Mouse (Mus musculus) heart, adult 2 months (tissue): ENCODE data around the gene Akap11. TPM values are rescaled to one million over a fixed set of nuclear protein-coding genes. Genes with fewer than 3 reads are reported as not detected.

Experiments
- DNase-seq, 2 experiments: peaks; one replicate each; pipeline ENCODE4 v3.0.0; 2021
- H3K27ac ChIP-seq: fragments of 200-600 bp; 2 replicates; pipeline ENCODE4 v1.8.1; 2022
- H3K27me3 ChIP-seq: fragments of 200-500 bp; 2 replicates; pipeline ENCODE4 v1.6.1; 2012; ENCODE audit warnings: mild to moderate bottlenecking, low read length, inconsistent platforms, mixed read lengths; ENCODE audit not compliant: control insufficient read depth, insufficient read depth
- H3K36me3 ChIP-seq: fragments of 200-500 bp; 2 replicates; pipeline ENCODE4 v1.6.1; 2012; ENCODE audit warnings: low read length, inconsistent platforms; ENCODE audit not compliant: control insufficient read depth, insufficient read depth
- H3K4me1 ChIP-seq: fragments of 200-500 bp; 2 replicates; pipeline ENCODE4 v1.6.1; 2011; ENCODE audit warnings: low read length; ENCODE audit not compliant: control insufficient read depth, insufficient read depth
- H3K4me3 ChIP-seq: fragments of 200-600 bp; 2 replicates; pipeline ENCODE4 v1.8.1; 2022
- H3K79me2 ChIP-seq: fragments of 200-500 bp; replicated peaks from 2 replicates; pipeline ENCODE4 v1.6.1; 2012; ENCODE audit warnings: mild to moderate bottlenecking, inconsistent platforms, low read length, moderate library complexity, mixed read lengths; ENCODE audit not compliant: control insufficient read depth, insufficient read depth
- H3K9ac ChIP-seq: fragments of 200-500 bp; 2 replicates; pipeline ENCODE4 v1.6.1; 2012; ENCODE audit warnings: low read depth, mild to moderate bottlenecking, control low read depth, inconsistent platforms, low read length, mixed read lengths
- CTCF ChIP-seq: fragments of 200-600 bp; IDR thresholded peaks from 2 replicates; pipeline ENCODE4 v1.8.1; 2022; ENCODE audit warnings: antibody characterized with exemption, mild to moderate bottlenecking, moderate library complexity
- EP300 ChIP-seq: fragments of 200-500 bp; IDR thresholded peaks from 2 replicates; pipeline ENCODE4 v1.6.1; 2011; ENCODE audit warnings: low read depth, low read length, control low read depth; ENCODE audit not compliant: insufficient read depth
- POLR2A ChIP-seq: fragments of 200-500 bp; IDR thresholded peaks from 2 replicates; pipeline ENCODE4 v1.6.1; 2011; ENCODE audit warnings: mild to moderate bottlenecking, low read depth, low read length, control low read depth; ENCODE audit not compliant: insufficient read depth
- WGBS: fragments of 180-500 bp; shearing (Covaris S2); methylation state at CpG from one replicate; pipeline ENCODE4 v1.1.7; 2018; 5-methylcytosine and 5-hydroxymethylcytosine counted together
- intact Hi-C: fragments of 180-260 bp; cut with DNase I; formaldehyde crosslinking; loops from one replicate; pipeline ENCODE4 v1.15.1; 2025
- polyA plus RNA-seq: library from polyadenylated mRNA; depleted of rRNA; stranded (reverse); fragments of >200 nt; gene quantifications from 2 replicates; pipeline ENCODE4 v1.2.3, GENCODE M21; 2012
- total RNA-seq, 2 experiments: library from RNA; stranded (reverse); gene quantifications; 2 replicates each; pipeline ENCODE4 v1.2.3; 2021

The Akap11 gene
- total and polyA plus RNA-seq, 3 experiments: 6.1 to 35.5 (median 31.2) TPM

DNA sequence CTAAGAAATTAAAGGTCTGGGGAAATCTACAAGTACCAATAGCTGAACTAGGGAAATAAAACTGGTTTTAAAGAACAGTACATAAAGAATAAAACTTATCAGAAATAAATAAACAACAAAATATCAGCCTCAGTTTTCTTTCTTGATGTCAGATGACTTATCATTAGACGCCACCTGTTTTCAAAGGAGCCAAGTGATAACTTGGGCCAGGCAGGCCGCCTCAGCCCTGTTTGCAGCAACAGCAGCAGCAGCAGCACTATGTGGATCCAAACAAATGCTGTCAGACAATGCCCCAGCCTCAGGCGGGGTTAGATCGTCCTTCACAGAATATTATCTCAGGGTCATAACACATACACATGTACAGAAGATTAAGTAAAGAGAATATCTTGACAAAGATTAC, 41.4 kb downstream of the Akap11 start:
- intact Hi-C loops: no loop called here
- Histone ChIP-seq H3K4me3 (no peak overlapping the region), H3K36me3 (0 out of 2 replicates have a peak, but pooled peaks cover 2% of the 10 kb centered on the region), H3K27ac (no peak overlapping the region), H3K9ac (no peak overlapping the region), H3K79me2 (no peaks in the 10 kb centered on the region), H3K27me3 (no peaks in the 10 kb centered on the region), H3K4me1 (no peaks in the 10 kb centered on the region)
- no peak for DNase-seq
- WGBS: 61% methylated on average over 4 of the region's 4 CpGs
- no peak for TF ChIP-seq POLR2A
- TF ChIP-seq EP300: no peak
- no peak for TF ChIP-seq CTCF

DNA sequence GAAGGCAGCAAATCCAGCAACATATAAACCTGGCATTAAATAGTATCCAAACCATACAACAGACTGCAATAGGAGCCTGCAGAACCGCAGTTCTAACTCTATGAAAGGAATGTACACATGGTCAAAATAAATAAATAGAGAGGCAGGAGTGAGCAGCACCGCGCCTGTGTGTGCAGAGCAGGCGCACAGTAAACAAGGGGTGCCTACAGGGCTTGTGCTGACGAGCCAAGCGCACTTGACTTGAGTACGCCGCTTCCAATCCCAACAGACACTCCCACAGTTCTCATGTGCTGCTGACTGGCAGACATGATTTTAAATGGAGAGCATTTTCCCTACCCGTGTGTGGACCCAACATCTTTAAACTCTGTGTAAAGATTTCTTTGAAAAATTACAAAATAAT, 44.0 kb downstream of the Akap11 start:
- Histone ChIP-seq H3K79me2 (no peaks in the 10 kb centered on the region), H3K27ac (no peak overlapping the region), H3K36me3 (no peaks in the 10 kb centered on the region), H3K4me3 (no peak overlapping the region), H3K4me1 (no peaks in the 10 kb centered on the region), H3K9ac (no peak overlapping the region), H3K27me3 (no peaks in the 10 kb centered on the region)
- DNase-seq: no peak
- WGBS: 83% methylated on average over 9 of the region's 9 CpGs
- TF ChIP-seq POLR2A: no peak
- no peak for TF ChIP-seq CTCF
- no peak for TF ChIP-seq EP300
- intact Hi-C loops: no loop called here

DNA sequence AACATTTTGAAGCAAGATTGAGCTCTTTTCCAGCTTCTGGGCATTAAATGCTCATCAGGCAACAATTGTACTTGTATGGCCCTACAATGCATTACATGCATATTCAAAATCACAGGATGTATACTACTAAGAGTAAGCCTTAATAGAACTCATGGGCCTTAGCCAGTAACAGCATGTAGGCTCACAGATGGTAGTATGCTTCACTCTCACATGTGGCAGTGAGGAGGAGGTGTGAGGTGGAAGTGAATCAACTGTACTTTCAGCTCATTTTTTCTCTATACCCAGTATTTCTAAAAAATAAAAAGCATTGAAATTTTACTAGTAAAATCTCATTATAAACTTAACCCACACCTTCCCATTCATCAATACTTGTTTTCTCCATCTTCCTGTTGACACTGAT, 45.2 kb downstream of the Akap11 start:
- Histone ChIP-seq H3K79me2 (no peaks in the 10 kb centered on the region), H3K4me3 (no peak overlapping the region), H3K27me3 (no peaks in the 10 kb centered on the region), H3K36me3 (no peaks in the 10 kb centered on the region), H3K27ac (no peak overlapping the region), H3K4me1 (no peaks in the 10 kb centered on the region), H3K9ac (no peak overlapping the region)
- DNase-seq: no peak
- TF ChIP-seq CTCF (no peak), EP300 (no peak), POLR2A (no peak)
- intact Hi-C loops: no loop called here

DNA sequence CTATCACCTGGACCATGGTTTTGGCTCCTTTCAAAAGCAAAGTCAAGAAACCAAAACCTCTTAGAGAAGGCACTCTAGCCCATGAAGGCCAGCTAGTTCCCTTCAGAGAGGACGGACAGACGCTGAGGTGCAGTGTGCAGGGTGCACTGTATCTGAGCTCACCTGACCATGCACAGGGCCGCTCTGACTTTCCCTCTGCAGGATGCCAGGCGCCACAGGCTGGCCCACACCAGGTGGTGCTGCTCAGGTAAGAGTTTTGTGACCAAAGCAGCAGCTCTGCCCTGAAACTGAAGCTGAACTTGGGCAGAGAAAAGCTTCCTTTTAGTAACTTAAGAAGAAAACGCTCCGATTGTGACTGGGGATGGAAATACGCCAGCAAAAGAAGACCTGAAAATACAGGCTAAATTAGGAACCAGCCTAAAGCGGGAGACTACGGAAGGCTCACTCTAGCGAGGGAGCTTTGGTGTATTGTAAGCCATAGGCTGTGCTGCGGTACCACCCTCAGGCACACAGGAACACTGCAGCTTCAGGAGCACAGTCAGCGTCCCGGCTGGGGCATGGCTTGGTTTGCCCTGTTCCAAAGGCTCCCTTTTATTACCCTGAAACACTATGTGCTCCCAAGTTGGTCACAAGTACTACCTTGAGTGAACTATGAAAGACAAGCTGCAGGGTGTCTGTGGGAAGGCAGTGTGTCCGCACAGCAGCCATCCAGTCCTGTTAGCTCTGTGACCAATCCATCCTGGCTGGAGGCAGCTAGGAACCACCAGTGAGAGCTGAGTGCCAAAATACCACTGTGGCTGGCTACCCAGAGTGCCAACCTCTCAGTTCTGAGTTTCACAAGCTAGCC, 54.0 kb downstream of the Akap11 start:
- H3K27ac ChIP-seq: no peak overlapping the region
- H3K36me3 ChIP-seq: no peaks in the 10 kb centered on the region
- DNase-seq: peak; percentile 23 to 28
- H3K4me1 ChIP-seq: no peaks in the 10 kb centered on the region
- no peak overlapping the region for H3K9ac ChIP-seq
- TF ChIP-seq EP300 (0 out of 2 replicates have a peak, but pooled peaks have one; percentile 26), CTCF (peak; percentile 81), POLR2A (no peak)
- intact Hi-C loops: loop anchor here (2.0 to 5.0 kb wide), 2 partner anchors 196 to 280 kb away; no protein-coding TSS in a partner anchor
- no peaks in the 10 kb centered on the region for H3K27me3 ChIP-seq
- 21% methylated on average over 14 of the region's 14 CpGs for WGBS
- H3K4me3 ChIP-seq: no peak overlapping the region
- H3K79me2 ChIP-seq: no peaks in the 10 kb centered on the region

DNA sequence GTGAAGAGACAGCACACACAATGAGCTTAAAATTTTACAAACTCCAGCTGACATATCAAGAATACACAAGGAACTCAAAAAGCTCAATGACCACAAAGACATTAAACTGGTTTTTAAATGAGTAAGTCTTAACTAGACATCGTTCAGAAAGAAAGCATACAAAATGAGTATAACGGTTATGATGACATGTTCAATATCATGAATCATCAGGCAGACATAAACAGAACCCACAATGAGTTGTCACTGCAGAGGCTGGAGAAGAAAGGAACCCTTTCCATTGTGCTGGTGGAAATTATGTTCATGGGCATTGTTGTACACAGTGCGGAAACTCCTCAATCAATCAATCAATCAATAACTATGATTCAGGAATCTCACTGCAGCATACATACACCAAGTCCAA, 62.5 kb downstream of the Akap11 start:
- no peak overlapping the region for H3K9ac ChIP-seq
- whole genome bisulfite sequencing: 91% methylated on average over 3 of the region's 3 CpGs
- no peak overlapping the region for H3K27ac ChIP-seq
- no peaks in the 10 kb centered on the region for H3K4me1 ChIP-seq
- H3K27me3 ChIP-seq: no peaks in the 10 kb centered on the region
- no peak for DNase-seq
- intact Hi-C loops: no loop called here
- no peaks in the 10 kb centered on the region for H3K79me2 ChIP-seq
- no peak for TF ChIP-seq POLR2A
- TF ChIP-seq CTCF: no peak
- TF ChIP-seq EP300: no peak
- no peak overlapping the region for H3K4me3 ChIP-seq
- H3K36me3 ChIP-seq: no peaks in the 10 kb centered on the region

DNA sequence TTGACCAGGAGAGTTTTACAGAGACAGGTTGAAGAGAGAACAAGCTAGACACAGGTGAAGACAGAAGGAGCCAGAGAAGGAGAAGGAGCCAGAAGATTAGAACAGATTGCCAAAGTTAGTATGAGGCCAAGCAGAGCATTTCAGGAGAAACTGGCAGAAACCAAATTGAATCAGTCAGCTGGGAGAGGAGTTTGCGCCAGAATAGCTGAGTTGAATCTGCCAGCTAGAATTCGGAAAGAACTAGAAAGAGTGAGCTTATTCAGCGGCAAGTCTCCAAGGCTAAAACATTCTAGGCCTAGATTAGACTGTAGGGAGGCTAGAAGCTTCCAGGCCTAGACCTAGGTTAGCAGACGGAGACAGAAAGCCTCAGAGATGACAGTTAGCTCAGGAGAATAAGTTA, 65.9 kb downstream of the Akap11 start:
- intact Hi-C loops: no loop called here
- Histone ChIP-seq H3K79me2 (no peaks in the 10 kb centered on the region), H3K36me3 (no peaks in the 10 kb centered on the region), H3K27me3 (no peaks in the 10 kb centered on the region), H3K4me3 (no peak overlapping the region), H3K4me1 (no peaks in the 10 kb centered on the region), H3K9ac (no peak overlapping the region), H3K27ac (no peak overlapping the region)
- TF ChIP-seq POLR2A (no peak), CTCF (no peak), EP300 (no peak)
- no peak for DNase-seq
- WGBS: 87% methylated on average over 4 of the region's 4 CpGs
